Mouse (Mus musculus): ENCODE measurements around the gene Slc51a. TPM values are rescaled to one million over a fixed set of nuclear protein-coding genes. Genes with fewer than 3 reads are reported as not detected.

Slc51a gene
- polyA plus RNA-seq, 1 experiment from 2014 or later, result 0.29 TPM

GRCm38 (mm10) chr16:32485209-32485608 is 2.5 kb downstream of the Slc51a start:
- Histone ChIP-seq H3K27ac (ENCODE audit: low read depth, low read length) (no peak overlapping the region), H3K4me2 (ENCODE audit: low read depth, low read length, severe bottlenecking) (no peak overlapping the region), H3K9me3 (ENCODE audit: control insufficient read depth, low read length) (no peaks in the 10 kb centered on the region), H3K4me3 (ENCODE audit: low read depth, low read length) (no peak overlapping the region), H3K36me3 (ENCODE audit: control insufficient read depth, insufficient read depth, low read length) (no peaks in the 10 kb centered on the region), H3K27me3 (ENCODE audit: control insufficient read depth, insufficient read depth, low read length) (no peaks in the 10 kb centered on the region), H3K4me1 (replicated peaks; ENCODE audit: control insufficient read depth, insufficient read depth, low read length) (no peaks in the 10 kb centered on the region), H3K9ac (ENCODE audit: low read length) (no peak overlapping the region)
- ATAC-seq (replicated peaks; ENCODE audit: low FRiP score) (no peak), DNase-seq (ENCODE audit: low spot score) (no peak)
- WGBS, result 82% methylated on average over 2 of the region's 2 CpGs

- Histone ChIP-seq H3K4me2 (ENCODE audit: low read depth, low read length, severe bottlenecking) (no peak overlapping the region), H3K27ac (ENCODE audit: low read depth, low read length) (no peak overlapping the region), H3K4me3 (ENCODE audit: low read depth, low read length) (no peak overlapping the region), H3K4me1 (replicated peaks; ENCODE audit: control insufficient read depth, insufficient read depth, low read length) (no peaks in the 10 kb centered on the region), H3K9ac (ENCODE audit: low read length) (no peak overlapping the region), H3K9me3 (ENCODE audit: control insufficient read depth, low read length) (no peaks in the 10 kb centered on the region), H3K36me3 (ENCODE audit: control insufficient read depth, insufficient read depth, low read length) (no peaks in the 10 kb centered on the region), H3K27me3 (ENCODE audit: control insufficient read depth, insufficient read depth, low read length) (no peaks in the 10 kb centered on the region)
- DNase-seq (ENCODE audit: low spot score), result no peak
- WGBS, result 51% methylated on average over 7 of the region's 7 CpGs
- ATAC-seq (replicated peaks; ENCODE audit: low FRiP score), result no peak
These were observed 3.2 kb downstream of the Slc51a start for GRCm38 (mm10) chr16:32484431-32484871.

GRCm38 (mm10) chr16:32479415-32479814 is 8.3 kb downstream of the Slc51a start:
- H3K9me3 ChIP-seq (ENCODE audit: control insufficient read depth, low read length), result no peaks in the 10 kb centered on the region
- 77% methylated on average over 2 of the region's 2 CpGs for whole genome bisulfite sequencing
- H3K9ac ChIP-seq (ENCODE audit: low read length), result no peak overlapping the region
- H3K4me3 ChIP-seq (ENCODE audit: low read depth, low read length), result no peak overlapping the region
- no peak overlapping the region for H3K27ac ChIP-seq (ENCODE audit: low read depth, low read length)
- H3K4me1 ChIP-seq (replicated peaks; ENCODE audit: control insufficient read depth, insufficient read depth, low read length), result no peaks in the 10 kb centered on the region
- H3K27me3 ChIP-seq (ENCODE audit: control insufficient read depth, insufficient read depth, low read length), result no peaks in the 10 kb centered on the region
- ATAC-seq (replicated peaks; ENCODE audit: low FRiP score) (no peak), DNase-seq (ENCODE audit: low spot score) (no peak)
- no peaks in the 10 kb centered on the region for H3K36me3 ChIP-seq (ENCODE audit: control insufficient read depth, insufficient read depth, low read length)
- H3K4me2 ChIP-seq (ENCODE audit: low read depth, low read length, severe bottlenecking), result no peak overlapping the region

- no peaks in the 10 kb centered on the region for H3K9me3 ChIP-seq (ENCODE audit: control insufficient read depth, low read length)
- H3K27ac ChIP-seq (ENCODE audit: low read depth, low read length), result no peak overlapping the region
- no peaks in the 10 kb centered on the region for H3K36me3 ChIP-seq (ENCODE audit: control insufficient read depth, insufficient read depth, low read length)
- no peak overlapping the region for H3K4me3 ChIP-seq (ENCODE audit: low read depth, low read length)
- H3K4me1 ChIP-seq (replicated peaks; ENCODE audit: control insufficient read depth, insufficient read depth, low read length), result no peaks in the 10 kb centered on the region; the same call in 1 of the 2 replicates
- ATAC-seq (replicated peaks; ENCODE audit: low FRiP score) (no peak), DNase-seq (ENCODE audit: low spot score) (no peak)
- no peak overlapping the region for H3K4me2 ChIP-seq (ENCODE audit: low read depth, low read length, severe bottlenecking)
- H3K9ac ChIP-seq (ENCODE audit: low read length), result no peak overlapping the region
- H3K27me3 ChIP-seq (ENCODE audit: control insufficient read depth, insufficient read depth, low read length), result no peaks in the 10 kb centered on the region
- WGBS, result 95% methylated on average over 6 of the region's 6 CpGs
These were observed 10.4 kb downstream of the Slc51a start for GRCm38 (mm10) chr16:32477315-32477714.

- Histone ChIP-seq H3K4me3 (ENCODE audit: low read depth, low read length) (no peak overlapping the region), H3K27ac (ENCODE audit: low read depth, low read length) (no peak overlapping the region), H3K27me3 (ENCODE audit: control insufficient read depth, insufficient read depth, low read length) (no peaks in the 10 kb centered on the region), H3K9me3 (ENCODE audit: control insufficient read depth, low read length) (no peaks in the 10 kb centered on the region), H3K36me3 (ENCODE audit: control insufficient read depth, insufficient read depth, low read length) (no peaks in the 10 kb centered on the region), H3K4me1 (replicated peaks; ENCODE audit: control insufficient read depth, insufficient read depth, low read length) (no peaks in the 10 kb centered on the region; the same call in 1 of the 2 replicates), H3K4me2 (ENCODE audit: low read depth, low read length, severe bottlenecking) (no peak overlapping the region), H3K9ac (ENCODE audit: low read length) (no peak overlapping the region)
- no peak for DNase-seq (ENCODE audit: low spot score)
- no peak for ATAC-seq (replicated peaks; ENCODE audit: low FRiP score)
- 79% methylated on average over 7 of the region's 7 CpGs for WGBS
These were observed 15.2 kb downstream of the Slc51a start for GRCm38 (mm10) chr16:32472276-32473015.

GRCm38 (mm10) chr16:32469404-32470105 is 18.1 kb downstream of the Slc51a start:
- DNase-seq (ENCODE audit: low spot score) (no peak), ATAC-seq (replicated peaks; ENCODE audit: low FRiP score) (no peak)
- H3K27ac ChIP-seq (ENCODE audit: low read depth, low read length), result no peak overlapping the region
- no peak overlapping the region for H3K4me2 ChIP-seq (ENCODE audit: low read depth, low read length, severe bottlenecking)
- H3K9me3 ChIP-seq (ENCODE audit: control insufficient read depth, low read length), result no peaks in the 10 kb centered on the region
- no peaks in the 10 kb centered on the region for H3K36me3 ChIP-seq (ENCODE audit: control insufficient read depth, insufficient read depth, low read length)
- H3K9ac ChIP-seq (ENCODE audit: low read length), result no peak overlapping the region
- no peak overlapping the region for H3K4me3 ChIP-seq (ENCODE audit: low read depth, low read length)
- WGBS, result 86% methylated on average over 5 of the region's 5 CpGs
- H3K4me1 ChIP-seq (replicated peaks; ENCODE audit: control insufficient read depth, insufficient read depth, low read length), result no peaks in the 10 kb centered on the region; the same call in 1 of the 2 replicates
- H3K27me3 ChIP-seq (ENCODE audit: control insufficient read depth, insufficient read depth, low read length), result no peaks in the 10 kb centered on the region

GRCm38 (mm10) chr16:32468488-32468887 is 19.2 kb downstream of the Slc51a start:
- no peaks in the 10 kb centered on the region for H3K9me3 ChIP-seq (ENCODE audit: control insufficient read depth, low read length)
- H3K4me3 ChIP-seq (ENCODE audit: low read depth, low read length), result no peak overlapping the region
- ATAC-seq (replicated peaks; ENCODE audit: low FRiP score) (no peak), DNase-seq (ENCODE audit: low spot score) (no peak)
- WGBS, result 90% methylated on average over 3 of the region's 3 CpGs
- no peak overlapping the region for H3K9ac ChIP-seq (ENCODE audit: low read length)
- no peaks in the 10 kb centered on the region for H3K36me3 ChIP-seq (ENCODE audit: control insufficient read depth, insufficient read depth, low read length)
- no peaks in the 10 kb centered on the region for H3K27me3 ChIP-seq (ENCODE audit: control insufficient read depth, insufficient read depth, low read length)
- H3K4me2 ChIP-seq (ENCODE audit: low read depth, low read length, severe bottlenecking), result no peak overlapping the region
- H3K4me1 ChIP-seq (replicated peaks; ENCODE audit: control insufficient read depth, insufficient read depth, low read length), result no peaks in the 10 kb centered on the region; the same call in 1 of the 2 replicates
- no peak overlapping the region for H3K27ac ChIP-seq (ENCODE audit: low read depth, low read length)

- Histone ChIP-seq H3K4me3 (ENCODE audit: low read depth, low read length) (no peak overlapping the region), H3K36me3 (ENCODE audit: control insufficient read depth, insufficient read depth, low read length) (no peaks in the 10 kb centered on the region; the same call in 1 of the 2 replicates), H3K27ac (ENCODE audit: low read depth, low read length) (no peak overlapping the region), H3K27me3 (ENCODE audit: control insufficient read depth, insufficient read depth, low read length) (no peaks in the 10 kb centered on the region), H3K4me2 (ENCODE audit: low read depth, low read length, severe bottlenecking) (no peak overlapping the region), H3K9me3 (ENCODE audit: control insufficient read depth, low read length) (no peaks in the 10 kb centered on the region), H3K9ac (ENCODE audit: low read length) (no peak overlapping the region), H3K4me1 (replicated peaks; ENCODE audit: control insufficient read depth, insufficient read depth, low read length) (no peaks in the 10 kb centered on the region)
- ATAC-seq (replicated peaks; ENCODE audit: low FRiP score), result no peak
- 0% methylated on average over 1 of the region's 1 CpGs for WGBS
- no peak for DNase-seq (ENCODE audit: low spot score)
These were observed 22.8 kb downstream of the Slc51a start for GRCm38 (mm10) chr16:32464908-32465307.

Data from forebrain, embryonic 11.5 days (tissue).